ENCODE assay signal across 8 mouse cellular contexts in the genomic region with DNA sequence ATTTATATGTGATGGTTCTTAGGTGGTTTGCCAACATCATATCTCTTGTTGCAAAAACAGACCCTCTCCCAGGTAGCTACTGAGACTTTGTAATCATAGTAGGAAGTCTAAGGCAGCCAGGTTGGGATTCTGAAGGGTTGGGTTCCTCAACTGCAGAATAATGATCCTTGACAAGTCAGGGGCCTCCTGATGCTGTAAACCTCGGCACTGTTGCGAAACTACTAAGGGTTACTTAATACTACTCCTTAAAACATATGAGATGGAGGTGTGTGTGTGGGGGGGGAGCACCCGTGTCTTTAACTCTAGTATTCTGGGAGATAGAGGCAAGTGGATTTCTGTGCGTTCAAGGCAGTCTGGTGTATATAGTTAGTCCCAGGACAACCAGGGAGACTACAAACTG. TPM values are rescaled to one million over a fixed set of nuclear protein-coding genes. Genes with fewer than 3 reads are reported as not detected.
DNase-seq lines count a peak whose midpoint lies in the region; ATAC-seq lines count a peak whose summit lies in the region.

No protein-coding gene starts in this region.

- 43% methylated on average over 4 of the region's 4 CpGs for WGBS in kidney, embryonic 16.5 days
- WGBS in forebrain, embryonic 10.5 days, result 87% methylated on average over 4 of the region's 4 CpGs
- 81% methylated on average over 4 of the region's 4 CpGs for WGBS in limb, embryonic 10.5 days

- H3K36me3 ChIP-seq in kidney, embryonic 16.5 days (ENCODE audit: insufficient read depth, low read length), result no peaks in the 10 kb centered on the region
- peaks cover 14% of the 10 kb centered on the region for H3K36me3 ChIP-seq in forebrain, embryonic 10.5 days (replicated peaks)
- H3K36me3 ChIP-seq in limb, embryonic 10.5 days, result peaks cover 8% of the 10 kb centered on the region

- peak overlapping the region; percentile 96 for H3K4me2 ChIP-seq in kidney, embryonic 16.5 days (replicated peaks; ENCODE audit: low read depth, low read length)

- H3K27me3 ChIP-seq in kidney, embryonic 16.5 days (ENCODE audit: insufficient read depth, low read length), result no peaks in the 10 kb centered on the region
- H3K27me3 ChIP-seq in forebrain, embryonic 10.5 days (ENCODE audit: poor library complexity, severe bottlenecking), result no peaks in the 10 kb centered on the region
- H3K27me3 ChIP-seq in limb, embryonic 10.5 days (ENCODE audit: low read depth, poor library complexity, severe bottlenecking), result no peaks in the 10 kb centered on the region

- ATAC-seq in kidney, embryonic 16.5 days (ENCODE audit: low FRiP score, low TSS enrichment), result no peak

- no peaks in the 10 kb centered on the region for H3K9me3 ChIP-seq in kidney, embryonic 16.5 days (ENCODE audit: low read length)
- H3K9me3 ChIP-seq in forebrain, embryonic 10.5 days, result no peaks in the 10 kb centered on the region
- no peaks in the 10 kb centered on the region for H3K9me3 ChIP-seq in limb, embryonic 10.5 days (replicated peaks)

- H3K9ac ChIP-seq in kidney, embryonic 16.5 days (replicated peaks; ENCODE audit: low read length), result peak overlapping the region; percentile 90; the same call in 1 of the 2 replicates

- no peak for DNase-seq in kidney, postnatal 14 days
- DNase-seq in forebrain, embryonic 10.5 days (ENCODE audit: extremely low spot score, low spot score), result no peak
- DNase-seq in limb, embryonic 10.5 days (ENCODE audit: low spot score), result no peak
- DNase-seq in naive thymus-derived CD4-positive, alpha-beta T cell, adult 2 months (ENCODE audit: low read depth), result peak; percentile 20
- DNase-seq in cerebellum, adult 11 months, result no peak
- no peak for DNase-seq in urinary bladder, postnatal 4 days (ENCODE audit: low spot score in 2 of 2)
- no peak for DNase-seq in ovary, postnatal 36 days (ENCODE audit: low spot score)

- H3K4me3 ChIP-seq in kidney, embryonic 16.5 days (ENCODE audit: low read length), result peak overlapping the region; percentile 76
- H3K4me3 ChIP-seq in forebrain, embryonic 10.5 days, result peak overlapping the region; percentile 85
- peak overlapping the region; percentile 86 for H3K4me3 ChIP-seq in limb, embryonic 10.5 days

- H3K27ac ChIP-seq in kidney, embryonic 16.5 days (ENCODE audit: low read length), result no peak overlapping the region
- no peak overlapping the region for H3K27ac ChIP-seq in forebrain, embryonic 10.5 days
- H3K27ac ChIP-seq in limb, embryonic 10.5 days, result no peak overlapping the region

- peaks cover 18% of the 10 kb centered on the region for H3K4me1 ChIP-seq in kidney, embryonic 16.5 days (ENCODE audit: insufficient read depth, low read length)
- peaks cover 30% of the 10 kb centered on the region for H3K4me1 ChIP-seq in forebrain, embryonic 10.5 days
- H3K4me1 ChIP-seq in limb, embryonic 10.5 days, result peaks cover 27% of the 10 kb centered on the region

RNA-seq across cellular contexts. Expression of a gene that starts 1.6 kb away (rescaled TPM):
- 22.5 and 23.2 TPM in 2 replicates for polyA plus RNA-seq in kidney, embryonic 16.5 days (2015; fragmentation: Nextera tagmentation; extraction: Ambion mirVana)
- 13.4 and 13.5 TPM in 2 replicates for polyA plus RNA-seq in forebrain, embryonic 10.5 days (2016; fragmentation: Nextera tagmentation; extraction: Ambion mirVana)
- 11.2 and 14.2 TPM in 2 replicates for polyA plus RNA-seq in limb, embryonic 10.5 days (2016; fragmentation: Nextera tagmentation; extraction: Ambion mirVana)
